Mouse (Mus musculus) c-Kit-negative CD71-positive TER-119-positive erythroid progenitor cells, embryonic 14.5 days (primary cell): Measurements from ENCODE around the gene Ppa2.

ENCODE experiments used
- DNase-seq: peaks from one replicate; pipeline ENCODE4 v3.0.0-alpha.2; 2013; ENCODE audit warnings: low read depth, low spot score

Ppa2 gene

DNA sequence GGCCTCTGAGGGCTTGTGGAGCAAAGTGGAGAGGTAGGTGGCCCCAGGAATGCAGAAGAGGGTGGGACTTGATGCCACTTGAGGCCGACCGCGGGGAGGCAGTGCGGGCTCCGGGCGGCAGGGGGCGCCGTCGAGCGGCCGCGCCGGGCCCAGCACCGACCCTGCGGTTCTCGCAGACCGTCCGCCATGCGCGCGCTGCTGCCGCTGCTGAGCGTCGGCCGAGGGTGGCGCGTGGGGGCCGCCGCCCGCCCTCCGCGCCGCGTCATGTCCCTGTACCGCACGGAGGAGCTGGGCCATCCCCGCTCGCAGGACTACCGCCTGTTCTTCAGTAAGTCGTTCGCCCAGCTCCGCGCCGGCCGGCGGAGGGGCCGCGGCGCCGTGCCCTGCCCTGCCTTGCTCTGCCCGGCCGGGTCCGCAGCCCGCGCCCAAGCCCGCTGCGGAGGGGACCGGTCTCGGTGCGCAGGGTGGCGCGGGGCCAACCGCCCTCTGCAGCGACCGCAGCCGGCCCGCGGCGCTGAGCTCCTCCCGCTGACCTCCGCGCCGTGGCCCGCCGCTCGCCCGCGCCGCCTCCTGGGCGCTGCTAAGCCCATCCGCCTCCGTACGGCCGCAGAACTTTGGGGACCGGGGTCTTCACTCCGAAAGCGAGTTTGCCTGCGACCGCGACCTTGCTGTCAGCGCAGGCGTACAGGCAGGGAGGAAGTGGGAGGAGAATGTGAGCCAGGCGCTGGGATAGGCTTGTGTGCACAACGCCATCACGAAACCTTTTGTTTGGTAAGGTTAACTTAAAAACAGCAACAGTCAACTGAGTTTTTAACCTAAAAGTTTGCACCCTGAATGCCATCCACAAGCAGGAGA is at the start of gene Ppa2:
Gene Ppa2 (plus strand): TSS at position 157 of the 855 bp plus-strand sequence.
- DNase-seq = peak; percentile 46

- no peak for DNase-seq
These were observed 38.0 kb upstream of the Ppa2 start for GRCm38 (mm10) chr3:133271887-133272286.

- no peak for DNase-seq
These were observed 25.3 kb upstream of the Ppa2 start for GRCm38 (mm10) chr3:133284587-133284986.

DNA sequence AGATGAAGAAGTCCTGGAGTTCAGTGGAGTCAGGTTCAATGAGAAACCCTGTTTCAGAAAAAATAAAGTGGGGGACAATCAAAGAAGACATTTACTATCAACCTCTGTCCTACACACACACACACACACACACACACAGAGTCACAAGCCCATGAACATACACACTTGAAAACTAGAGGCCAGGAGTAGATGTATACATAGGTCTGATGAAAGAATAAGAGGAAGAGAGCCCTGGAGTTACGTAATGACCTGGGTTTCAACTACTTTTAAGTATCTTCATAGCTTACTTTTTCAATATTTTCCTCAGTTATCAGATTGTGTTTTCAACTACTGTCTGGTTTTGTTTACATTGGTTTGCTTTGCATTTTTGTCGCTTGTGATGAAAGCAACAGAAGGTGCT is 21.1 kb upstream of the Ppa2 start:
- no peak for DNase-seq

DNA sequence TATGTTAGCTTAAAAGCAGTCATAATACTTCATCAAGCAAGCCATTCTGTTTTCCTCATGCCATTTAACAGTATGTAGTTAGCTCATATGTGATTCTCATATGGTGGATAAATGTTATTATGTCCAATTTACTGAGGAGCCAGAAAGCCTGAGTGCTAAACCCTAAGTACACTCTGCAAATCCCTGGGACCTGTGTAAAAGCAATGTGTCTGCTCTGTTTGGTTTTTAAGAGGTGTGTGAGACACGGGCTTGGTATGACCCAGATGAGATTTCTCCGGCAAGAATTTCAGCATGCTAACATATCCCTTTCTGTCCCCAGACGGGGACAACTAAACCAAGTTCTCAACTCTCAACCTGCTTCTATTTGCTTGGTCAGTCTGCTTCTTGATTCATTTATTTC is 5.6 kb upstream of the Ppa2 start:
- no peak for DNase-seq

- no peak for DNase-seq
These were observed 1.5 kb upstream of the Ppa2 start for GRCm38 (mm10) chr3:133308361-133308760.

DNA sequence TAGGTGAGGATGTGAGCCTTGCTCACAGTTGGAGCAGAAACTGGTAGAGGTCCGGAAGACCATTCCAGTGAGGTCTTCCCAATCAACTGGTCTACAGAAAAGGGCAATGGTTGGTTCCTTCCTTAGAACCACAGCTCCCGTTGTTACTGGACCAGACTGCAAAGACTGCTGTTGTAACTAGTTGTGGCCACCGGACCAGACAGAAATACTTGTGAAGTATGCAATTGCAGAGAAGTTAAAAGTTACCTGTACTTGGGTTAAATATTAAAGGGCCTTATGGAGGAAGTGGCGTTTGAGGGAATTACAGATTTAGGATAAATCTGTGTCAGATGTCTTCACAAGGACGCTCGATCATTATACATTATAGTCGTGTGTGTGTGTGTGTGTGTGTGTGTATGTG is 551 bp upstream of the Ppa2 start:
- DNase-seq = no peak

- DNase-seq = no peak
These were observed 884 bp downstream of the Ppa2 start for GRCm38 (mm10) chr3:133310809-133311179.

DNA sequence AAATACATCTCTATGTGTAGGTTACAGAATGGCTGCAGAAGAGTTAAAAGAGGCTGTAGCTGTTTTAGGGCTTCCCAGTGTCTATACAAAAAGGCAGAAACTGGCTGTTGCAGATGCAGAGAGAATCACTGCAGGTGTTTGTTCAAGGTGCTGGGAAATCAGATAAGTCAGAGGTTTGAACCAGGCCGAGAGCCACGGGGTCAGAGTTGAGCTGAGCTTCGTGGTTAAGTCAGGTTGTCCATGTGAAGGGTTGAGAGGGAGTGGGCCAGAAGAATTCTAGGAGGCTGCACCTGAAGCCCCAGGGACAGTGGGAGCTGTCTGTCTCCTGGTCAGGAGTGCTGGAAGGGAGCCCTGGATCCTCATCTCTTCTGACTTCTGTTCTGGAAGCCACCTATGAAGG is 2.4 kb downstream of the Ppa2 start:
- DNase-seq = no peak

DNA sequence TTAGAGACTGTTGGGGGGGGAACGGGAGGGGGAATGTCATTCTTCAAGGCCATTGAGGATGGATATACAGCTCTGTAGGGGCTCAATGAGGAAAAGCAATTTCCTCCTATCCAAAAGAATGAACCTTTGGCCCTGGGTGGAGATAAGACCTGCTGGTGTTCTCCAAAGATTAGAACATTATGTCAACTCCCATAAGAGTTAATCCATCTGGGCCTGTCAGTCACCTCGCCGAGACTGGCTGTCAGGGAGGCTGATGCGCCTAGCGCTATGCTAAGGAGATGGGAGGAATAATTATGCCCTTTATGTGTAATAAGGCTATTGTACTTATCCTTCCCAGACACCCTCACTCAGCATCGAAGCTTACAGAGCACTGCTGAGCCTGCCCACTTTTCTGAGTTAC is 2.9 kb downstream of the Ppa2 start:
- no peak for DNase-seq

DNA sequence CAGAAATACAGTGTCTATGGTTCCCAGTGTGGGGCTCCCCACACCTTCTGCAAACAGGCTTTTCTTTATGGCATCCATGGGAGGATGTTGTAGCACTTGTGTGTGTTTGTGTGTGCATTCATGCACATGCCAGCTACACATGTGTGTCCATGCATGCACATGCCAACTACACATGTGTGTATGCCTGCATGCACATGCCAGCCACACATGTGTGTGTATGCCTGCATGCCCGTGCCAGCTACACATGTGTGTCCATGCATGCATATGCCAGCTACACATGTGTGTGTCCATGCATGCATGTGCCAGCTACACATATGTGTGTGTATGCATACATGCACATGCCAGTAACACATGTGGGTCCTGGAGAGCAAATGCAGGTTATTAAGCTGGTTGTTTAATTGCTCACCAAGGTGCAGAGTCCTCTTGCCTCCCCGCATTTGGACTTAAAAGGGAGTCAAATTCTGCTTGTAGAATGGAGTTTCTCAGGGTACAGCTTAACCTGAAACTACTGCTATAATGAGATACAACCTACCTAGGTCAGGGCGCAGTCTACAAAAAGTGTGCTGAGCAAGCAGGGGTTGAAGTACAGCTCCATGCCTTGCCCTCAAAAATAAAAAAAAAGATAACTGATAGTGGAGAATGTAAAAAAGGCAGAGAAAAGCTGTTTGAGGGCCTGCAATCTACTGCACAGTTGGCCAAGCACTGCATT is 3.7 kb downstream of the Ppa2 start:
- no peak for DNase-seq

DNA sequence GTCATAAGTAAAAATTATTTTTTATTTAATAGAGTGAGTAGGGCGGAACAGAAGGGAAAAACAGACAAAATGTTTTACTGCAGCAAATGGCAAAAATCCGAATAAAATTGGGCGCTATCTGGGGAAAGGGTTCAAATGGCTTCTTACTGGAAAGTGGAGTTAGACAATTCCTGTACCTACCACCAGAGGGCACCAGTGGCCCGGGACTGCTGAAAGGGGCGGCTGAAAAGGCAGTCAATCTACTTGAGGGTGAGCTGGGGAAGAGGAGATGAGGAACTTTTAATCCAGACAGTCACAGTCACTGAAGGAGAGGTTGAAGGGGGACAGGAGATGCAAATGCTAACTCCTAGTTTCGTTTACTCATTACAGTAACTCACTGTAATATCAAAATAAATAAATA is 4.6 kb downstream of the Ppa2 start:
- peak; percentile 29 for DNase-seq

DNA sequence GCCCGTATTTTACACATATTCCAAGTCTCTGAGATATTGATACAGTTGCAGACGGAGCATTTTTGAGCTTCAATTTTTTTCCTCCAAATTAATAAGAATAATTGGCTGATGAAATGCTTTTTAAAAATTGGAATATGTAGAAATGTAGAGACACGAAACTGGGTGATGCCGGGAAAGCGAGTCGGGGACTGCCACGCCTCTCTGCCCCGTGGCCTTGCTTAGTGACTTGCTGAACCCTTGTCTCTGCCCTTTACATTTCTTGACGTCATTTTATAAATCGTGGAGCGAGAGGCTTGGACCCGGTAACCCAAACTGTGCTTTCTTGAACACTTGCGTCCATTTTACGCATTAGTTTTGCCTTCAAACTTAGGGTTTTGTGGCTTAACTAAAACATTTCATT is 5.1 kb downstream of the Ppa2 start:
- DNase-seq = no peak

DNA sequence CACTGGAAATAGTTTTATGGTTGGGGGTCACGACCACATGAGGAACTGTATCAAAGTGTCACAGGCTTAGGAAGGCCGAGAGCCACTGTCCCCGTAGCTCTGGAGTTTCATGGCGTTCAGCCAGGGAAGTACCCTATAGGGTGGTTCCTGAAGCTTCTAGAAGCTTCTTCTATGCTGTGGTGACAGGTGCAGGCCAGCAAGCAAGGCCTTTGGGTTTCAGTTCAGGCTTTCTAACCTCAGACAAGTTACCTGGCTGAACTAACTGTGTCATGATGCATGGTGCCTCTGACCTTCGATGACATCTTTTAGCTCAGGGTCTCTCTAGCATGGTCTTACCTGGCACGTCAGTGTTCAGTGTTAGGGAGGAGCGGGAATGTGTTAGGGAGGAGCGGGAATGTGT is 5.7 kb downstream of the Ppa2 start:
- no peak for DNase-seq

GRCm38 (mm10) chr3:133317845-133318244 is 7.9 kb downstream of the Ppa2 start:
- DNase-seq = no peak

DNA sequence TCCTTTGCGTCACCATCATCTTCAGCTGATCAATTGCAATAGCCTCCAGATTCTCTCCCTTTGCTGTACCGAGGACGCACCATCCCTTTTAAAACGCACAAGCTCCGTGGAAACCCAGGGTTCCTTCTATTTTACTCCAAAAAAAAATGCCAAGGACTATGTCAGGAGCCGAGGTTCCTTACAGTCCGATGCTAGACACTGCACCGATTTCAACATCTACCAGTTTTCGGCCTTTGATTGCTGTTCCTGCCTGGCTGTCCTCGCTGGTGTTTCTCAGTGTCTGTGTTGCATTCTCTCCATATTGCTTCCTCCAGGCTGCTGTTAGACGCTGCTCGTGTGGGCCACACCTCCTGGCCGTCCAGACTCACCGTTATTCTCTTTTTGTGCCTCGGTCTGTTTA is 8.7 kb downstream of the Ppa2 start:
- DNase-seq = no peak

GRCm38 (mm10) chr3:133319795-133320194 is 9.9 kb downstream of the Ppa2 start:
- DNase-seq = no peak

DNA sequence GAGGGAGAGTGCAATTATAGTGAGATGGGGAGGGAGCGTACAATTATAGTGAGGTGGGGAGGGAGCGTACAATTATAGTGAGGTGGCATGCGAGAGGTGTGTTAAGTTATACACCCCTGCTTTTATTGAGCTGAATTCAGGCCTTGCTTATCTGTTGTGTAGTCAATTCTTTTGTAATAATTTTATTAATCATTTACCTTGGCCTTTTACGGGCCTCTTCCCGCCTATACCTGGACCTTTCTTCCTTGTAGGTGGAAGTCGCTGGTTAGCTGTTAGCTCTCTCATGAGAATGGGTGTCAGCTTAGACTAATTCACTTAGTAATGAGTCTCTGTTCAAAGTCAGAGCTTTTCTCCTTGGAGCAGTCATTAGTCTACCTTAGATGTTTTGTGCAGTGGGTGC is 10.4 kb downstream of the Ppa2 start:
- DNase-seq = no peak

DNA sequence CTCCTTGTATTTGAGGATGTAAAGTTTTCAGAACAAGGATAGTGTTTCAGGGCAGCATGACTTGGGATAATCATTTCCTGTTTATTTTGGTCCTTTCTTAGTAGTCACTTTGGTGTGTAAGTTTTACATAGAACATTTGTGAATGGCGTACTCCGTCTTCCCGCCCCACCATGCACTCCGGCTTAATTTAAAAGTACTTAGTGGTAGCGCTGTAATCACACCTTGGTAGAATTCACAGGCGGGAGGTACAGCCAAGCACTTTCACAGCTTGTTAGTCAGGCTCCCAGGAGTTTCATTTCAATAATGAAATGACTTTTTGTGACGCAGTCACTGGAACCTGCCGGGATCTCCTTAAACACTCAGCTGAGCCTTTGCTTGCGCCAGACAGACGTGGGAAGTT is 12.0 kb downstream of the Ppa2 start:
- no peak for DNase-seq

- no peak for DNase-seq
These were observed 12.6 kb downstream of the Ppa2 start for GRCm38 (mm10) chr3:133322552-133322951.

DNA sequence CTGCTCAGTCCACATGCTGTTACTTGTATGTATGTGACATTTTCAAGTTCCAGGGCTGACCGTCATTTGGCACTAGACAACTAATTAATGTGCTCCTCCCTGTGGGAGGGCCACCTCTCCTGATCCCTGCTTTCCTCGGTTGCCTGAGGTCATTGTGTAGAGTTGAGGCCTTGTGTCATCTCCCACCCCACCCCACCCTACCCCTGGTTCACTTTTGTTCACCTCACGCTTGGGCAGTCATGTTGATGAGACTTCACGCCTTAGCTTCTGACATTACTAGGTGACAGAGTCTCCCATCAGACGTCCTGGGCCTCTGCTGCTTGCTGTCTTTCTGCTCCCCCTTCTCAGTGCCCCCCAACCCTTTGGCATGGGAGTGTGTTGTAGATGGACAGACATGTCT is 15.2 kb downstream of the Ppa2 start:
- no peak for DNase-seq

DNA sequence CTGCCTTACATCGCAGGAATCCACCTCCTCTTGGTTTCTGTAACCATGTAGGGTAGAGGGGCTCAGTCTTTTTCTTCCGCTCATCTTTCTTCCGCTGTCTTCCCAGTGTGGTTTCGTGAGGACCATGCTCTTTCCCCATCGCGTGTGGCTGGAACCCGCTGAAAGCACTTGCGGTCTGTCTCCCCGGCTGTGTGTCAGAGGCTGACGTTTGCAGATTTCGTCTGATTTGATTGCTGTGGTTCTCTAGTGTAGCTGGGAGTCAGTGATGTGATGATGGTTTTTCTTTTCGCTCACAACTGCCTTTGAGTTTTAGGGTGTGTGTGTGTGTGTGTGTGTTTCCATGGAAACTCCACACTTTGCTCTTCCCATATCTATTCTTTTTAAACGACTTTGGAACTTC is 18.6 kb downstream of the Ppa2 start:
- DNase-seq = no peak

DNA sequence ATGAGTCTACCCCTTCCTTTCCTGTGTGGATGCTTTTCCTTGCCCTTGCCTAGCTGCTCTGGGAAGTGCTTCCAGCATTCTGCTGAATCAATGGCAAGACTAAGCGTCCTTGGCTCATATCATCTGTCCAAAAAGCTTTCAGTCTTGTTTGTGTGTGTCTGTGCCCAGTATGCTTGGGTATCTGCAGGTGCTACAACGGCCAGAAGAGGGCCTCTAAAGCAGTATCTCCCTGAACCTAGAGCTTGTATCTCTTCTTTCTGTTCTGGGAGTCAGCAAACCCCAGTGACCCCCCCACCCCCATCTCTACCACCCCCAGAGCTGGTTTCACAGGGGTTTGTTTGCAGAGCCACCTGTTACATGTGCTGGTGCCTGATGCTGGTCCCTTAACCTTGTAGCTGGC is 19.5 kb downstream of the Ppa2 start:
- no peak for DNase-seq
